Mouse (Mus musculus) lung, embryonic 14.5 days (tissue): ENCODE measurements at regions not wholly inside any gene's neighbourhood (a gene's known extent, or its start where the extent isn't known, plus 50 kb on each side); places are given as distances from the start of the nearest gene placed in this dataset.

Experiments
- ATAC-seq: fragments of 200-750 bp; cut with Nextera tagmentation; 2 replicates; pipeline ENCODE4 v1.8.0; 2017; ENCODE audit warnings: mild to moderate bottlenecking, moderate TSS enrichment, moderate library complexity; ENCODE audit not compliant: insufficient read depth
- DNase-seq: peaks from one replicate; pipeline ENCODE4 v3.0.0-alpha.2; 2015
- H3K27ac ChIP-seq: fragments of 300-500 bp; sonication (generic); 2 replicates; pipeline ENCODE4 v1.5.1; 2014; ENCODE audit warnings: low read depth, mild to moderate bottlenecking, moderate library complexity
- H3K27me3 ChIP-seq: fragments of 300-500 bp; sonication (generic); 2 replicates; pipeline ENCODE4 v1.6.1; 2014; ENCODE audit warnings: low read length, control low read depth; ENCODE audit not compliant: insufficient read depth
- H3K36me3 ChIP-seq: fragments of 300-500 bp; sonication (generic); 2 replicates; pipeline ENCODE4 v1.6.1; 2014; ENCODE audit warnings: control low read depth; ENCODE audit not compliant: insufficient read depth
- H3K4me1 ChIP-seq: fragments of 300-500 bp; sonication (generic); 2 replicates; pipeline ENCODE4 v1.6.1; 2014; ENCODE audit warnings: antibody characterized with exemption, control low read depth; ENCODE audit not compliant: insufficient read depth
- H3K4me2 ChIP-seq: fragments of 300-500 bp; sonication (generic); 2 replicates; pipeline ENCODE4 v1.6.1; 2014; ENCODE audit warnings: mild to moderate bottlenecking
- H3K4me3 ChIP-seq: fragments of 300-500 bp; sonication (generic); 2 replicates; pipeline ENCODE4 v1.5.1; 2014; ENCODE audit warnings: low read depth, low read length
- H3K9ac ChIP-seq: fragments of 300-500 bp; sonication (generic); 2 replicates; pipeline ENCODE4 v1.6.1; 2014
- H3K9me3 ChIP-seq: fragments of 300-500 bp; sonication (generic); 2 replicates; pipeline ENCODE4 v1.6.1; 2016; ENCODE audit warnings: low read depth, low read length, control low read depth
- CTCF ChIP-seq: IDR thresholded peaks from 2 replicates; pipeline ENCODE4 v1.5.1; 2016; ENCODE audit warnings: antibody characterized with exemption, low read depth
- WGBS: fragments of 180-500 bp; shearing (Covaris S2); extraction: QIAGEN DNeasy Blood & Tissue Kit; methylation state at CpG from one replicate; pipeline ENCODE4 v1.1.7; 2014; 5-methylcytosine and 5-hydroxymethylcytosine counted together

- no peak for TF ChIP-seq CTCF
- no peaks in the 10 kb centered on the region for H3K36me3 ChIP-seq
- no peak overlapping the region for H3K9ac ChIP-seq
- no peaks in the 10 kb centered on the region for H3K4me1 ChIP-seq
- no peak overlapping the region for H3K27ac ChIP-seq
- H3K4me3 ChIP-seq = no peak overlapping the region
- H3K4me2 ChIP-seq = no peak overlapping the region
- H3K27me3 ChIP-seq = no peaks in the 10 kb centered on the region
- no peaks in the 10 kb centered on the region for H3K9me3 ChIP-seq
- WGBS = 81% methylated on average over 5 of the region's 5 CpGs
- DNase-seq (no peak), ATAC-seq (no peak)
Measured at GRCm38 (mm10) chr14:58967975-58968374, 174.7 kb downstream of the 1700129C05Rik start.

DNA sequence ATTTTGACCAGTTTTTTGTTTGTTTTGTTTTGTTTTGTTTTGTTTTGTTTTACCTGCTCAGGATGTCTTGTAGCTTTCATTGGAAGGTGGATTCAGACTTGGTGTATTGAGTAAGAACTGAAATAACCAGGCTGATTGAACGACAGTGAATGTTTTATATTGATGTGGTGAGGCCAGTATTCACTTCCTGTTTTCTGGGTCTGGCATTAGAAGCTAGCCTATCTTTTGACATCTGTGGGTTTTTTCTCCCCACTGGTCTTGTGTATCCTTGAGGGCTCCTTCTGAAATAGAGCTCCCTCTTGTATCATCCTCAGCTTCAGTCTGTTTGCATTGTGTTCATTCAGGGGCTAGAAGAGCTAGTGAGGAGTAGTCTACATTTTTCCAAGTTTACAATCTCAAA, 175.5 kb downstream of the 1700129C05Rik start:
- H3K9me3 ChIP-seq = no peaks in the 10 kb centered on the region
- H3K27me3 ChIP-seq = no peaks in the 10 kb centered on the region
- H3K27ac ChIP-seq = no peak overlapping the region
- H3K4me2 ChIP-seq = no peak overlapping the region
- ATAC-seq = no peak
- TF ChIP-seq CTCF = no peak
- H3K9ac ChIP-seq = no peak overlapping the region
- no peak for DNase-seq
- H3K36me3 ChIP-seq = no peaks in the 10 kb centered on the region
- 61% methylated on average over 1 of the region's 1 CpGs for WGBS
- no peak overlapping the region for H3K4me3 ChIP-seq
- no peaks in the 10 kb centered on the region for H3K4me1 ChIP-seq

DNA sequence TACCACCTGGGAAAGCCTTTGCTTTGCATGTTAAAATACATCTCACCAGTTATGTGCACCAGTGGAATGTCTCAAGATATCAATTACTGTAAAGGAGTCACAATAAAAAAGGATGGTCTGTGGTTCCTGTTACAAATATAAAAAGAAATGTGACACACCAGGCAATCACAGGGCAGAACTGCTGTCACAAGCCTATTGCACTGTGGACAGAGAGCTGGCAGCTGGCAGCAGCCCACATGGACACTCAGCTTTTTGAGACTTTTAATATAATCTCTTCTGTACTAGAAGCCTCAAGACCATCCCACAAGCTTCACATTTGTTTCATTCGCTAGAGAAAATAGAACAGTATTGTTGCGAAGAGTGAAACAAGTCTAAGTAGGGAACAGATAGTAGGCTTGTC, 197.7 kb downstream of the 1700129C05Rik start:
- Histone ChIP-seq H3K4me2 (no peak overlapping the region), H3K9ac (no peak overlapping the region), H3K27ac (no peak overlapping the region), H3K4me3 (no peak overlapping the region), H3K36me3 (no peaks in the 10 kb centered on the region), H3K4me1 (no peaks in the 10 kb centered on the region), H3K9me3 (no peaks in the 10 kb centered on the region), H3K27me3 (no peaks in the 10 kb centered on the region)
- TF ChIP-seq CTCF = no peak
- ATAC-seq (no peak), DNase-seq (no peak)
- 89% methylated on average over 2 of the region's 2 CpGs for WGBS

DNA sequence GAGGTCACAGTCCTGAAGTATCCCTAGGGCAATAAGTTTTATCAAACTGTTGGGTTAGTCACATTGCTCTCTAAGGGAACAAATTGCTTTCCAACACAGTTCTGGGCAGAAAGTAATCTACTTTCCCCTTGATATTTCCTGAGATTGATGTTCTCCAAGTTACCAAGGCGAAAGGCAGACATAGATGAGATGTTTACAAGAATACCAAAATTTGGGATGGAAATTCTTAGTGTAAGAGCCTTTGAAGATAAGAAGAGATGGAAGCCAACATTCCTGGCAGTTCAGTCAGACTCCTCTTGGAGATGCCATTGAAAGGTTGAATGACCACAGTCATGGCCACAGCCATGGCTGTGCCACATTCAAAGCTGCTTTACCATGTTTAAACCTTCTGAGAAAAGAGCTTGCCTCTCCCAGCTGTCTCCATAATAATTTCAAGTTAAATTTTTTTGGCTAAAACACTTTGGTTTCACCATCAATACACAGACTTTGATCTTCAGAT, 199.4 kb downstream of the 1700129C05Rik start:
- Histone ChIP-seq H3K9me3 (no peaks in the 10 kb centered on the region), H3K27ac (no peak overlapping the region), H3K4me1 (no peaks in the 10 kb centered on the region), H3K9ac (no peak overlapping the region), H3K36me3 (no peaks in the 10 kb centered on the region), H3K27me3 (no peaks in the 10 kb centered on the region), H3K4me3 (no peak overlapping the region), H3K4me2 (no peak overlapping the region)
- DNase-seq = no peak
- WGBS = 61% methylated on average over 1 of the region's 1 CpGs
- no peak for ATAC-seq
- no peak for TF ChIP-seq CTCF

DNA sequence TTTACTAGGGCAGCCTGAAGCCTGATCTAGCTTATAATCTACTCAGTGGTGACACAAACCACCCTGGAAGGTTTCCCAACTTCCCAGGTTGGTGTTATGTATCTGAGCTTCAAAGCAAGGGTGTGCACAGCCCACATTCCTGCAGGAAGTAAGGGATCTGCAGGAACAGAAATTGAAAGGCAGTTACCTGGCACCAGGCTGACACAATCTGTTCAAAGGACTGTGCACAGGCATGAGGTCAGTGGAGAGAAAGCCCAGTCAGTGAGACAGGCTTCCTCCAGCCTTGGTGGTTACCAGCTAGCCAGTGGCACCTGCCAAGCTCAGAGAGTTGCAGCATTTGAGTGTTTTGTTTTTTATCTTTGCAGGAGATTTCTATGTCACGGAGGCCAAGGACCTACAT, 203.6 kb downstream of the 1700129C05Rik start:
- no peak overlapping the region for H3K4me2 ChIP-seq
- H3K27ac ChIP-seq = no peak overlapping the region
- no peaks in the 10 kb centered on the region for H3K36me3 ChIP-seq
- no peak overlapping the region for H3K4me3 ChIP-seq
- 77% methylated on average over 1 of the region's 1 CpGs for WGBS
- H3K9me3 ChIP-seq = no peaks in the 10 kb centered on the region
- no peaks in the 10 kb centered on the region for H3K4me1 ChIP-seq
- no peaks in the 10 kb centered on the region for H3K27me3 ChIP-seq
- TF ChIP-seq CTCF = no peak
- DNase-seq (no peak), ATAC-seq (no peak)
- no peak overlapping the region for H3K9ac ChIP-seq

GRCm38 (mm10) chr14:58938601-58938970, 204.1 kb downstream of the 1700129C05Rik start:
- Histone ChIP-seq H3K27me3 (no peaks in the 10 kb centered on the region), H3K4me1 (no peaks in the 10 kb centered on the region), H3K27ac (no peak overlapping the region), H3K36me3 (no peaks in the 10 kb centered on the region), H3K4me2 (no peak overlapping the region), H3K9me3 (no peaks in the 10 kb centered on the region), H3K4me3 (no peak overlapping the region), H3K9ac (no peak overlapping the region)
- no peak for DNase-seq
- TF ChIP-seq CTCF = no peak
- no peak for ATAC-seq
- 58% methylated on average over 5 of the region's 5 CpGs for WGBS

GRCm38 (mm10) chr14:58937791-58938600, 204.7 kb downstream of the 1700129C05Rik start:
- Histone ChIP-seq H3K27me3 (no peaks in the 10 kb centered on the region), H3K9ac (no peak overlapping the region), H3K4me3 (no peak overlapping the region), H3K4me1 (no peaks in the 10 kb centered on the region), H3K4me2 (peak overlapping the region; percentile 14; the same call in 1 of the 2 replicates), H3K9me3 (no peaks in the 10 kb centered on the region), H3K36me3 (no peaks in the 10 kb centered on the region), H3K27ac (no peak overlapping the region)
- peak; percentile 46 for TF ChIP-seq CTCF
- peak; percentile 52 for ATAC-seq
- peak; percentile 50 for DNase-seq
- WGBS = 40% methylated on average over 12 of the region's 12 CpGs
